Mouse (Mus musculus) neural tube, embryonic 12.5 days (tissue): ENCODE results near the gene Gadd45a. TPM values are rescaled to one million over a fixed set of nuclear protein-coding genes. Genes with fewer than 3 reads are reported as not detected.
"Not testable (repeated sequence)": the region's sequence is repeated elsewhere in the genome, so short reads cannot be mapped to it uniquely, and the experiment has no call there.

ENCODE experiments used
- ATAC-seq: fragments of 200-750 bp; cut with Nextera tagmentation; 2 replicates; pipeline ENCODE4 v1.8.0; 2017; ENCODE audit warnings: low read depth, mild to moderate bottlenecking, moderate TSS enrichment, moderate library complexity; ENCODE audit not compliant: low FRiP score
- H3K27ac ChIP-seq: fragments of 300-500 bp; sonication (generic); 2 replicates; pipeline ENCODE4 v1.5.1; 2016
- H3K27me3 ChIP-seq: fragments of 300-500 bp; sonication (generic); replicated peaks from 2 replicates; pipeline ENCODE4 v1.6.1; 2016; ENCODE audit warnings: mild to moderate bottlenecking
- H3K36me3 ChIP-seq: fragments of 300-500 bp; sonication (generic); 2 replicates; pipeline ENCODE4 v1.6.1; 2016; ENCODE audit warnings: mild to moderate bottlenecking
- H3K4me1 ChIP-seq: fragments of 300-500 bp; sonication (generic); 2 replicates; pipeline ENCODE4 v1.6.1; 2016
- H3K4me2 ChIP-seq: fragments of 300-500 bp; sonication (generic); replicated peaks from 2 replicates; pipeline ENCODE4 v1.6.1; 2016; ENCODE audit warnings: mild to moderate bottlenecking
- H3K4me3 ChIP-seq: fragments of 300-500 bp; sonication (generic); 2 replicates; pipeline ENCODE4 v1.5.1; 2016
- H3K9ac ChIP-seq: fragments of 300-500 bp; sonication (generic); 2 replicates; pipeline ENCODE4 v1.6.1; 2016; ENCODE audit warnings: mild to moderate bottlenecking
- H3K9me3 ChIP-seq: fragments of 300-500 bp; sonication (generic); 2 replicates; pipeline ENCODE4 v1.6.1; 2016; ENCODE audit warnings: mild to moderate bottlenecking
- WGBS: fragments of 180-500 bp; shearing (Covaris S2); methylation state at CpG from one replicate; pipeline ENCODE4 v1.1.7; 2016; 5-methylcytosine and 5-hydroxymethylcytosine counted together
- polyA plus RNA-seq: library from polyadenylated mRNA; unstranded; fragments of >200 nt; fragmentation: Nextera tagmentation; extraction: Ambion mirVana; gene quantifications from 2 replicates; pipeline ENCODE4 v1.2.1, GENCODE M21; 2016

Gadd45a gene
- polyA plus RNA-seq, 1 experiment from 2014 or later: 35.6 TPM

GRCm38 (mm10) chr6:67045424-67045823 is 8.2 kb upstream of the Gadd45a start:
- H3K4me1 ChIP-seq: peaks cover 7% of the 10 kb centered on the region; the same call in 1 of the 2 replicates
- WGBS: 94% methylated on average over 3 of the region's 3 CpGs

GRCm38 (mm10) chr6:67040904-67041410 is 3.7 kb upstream of the Gadd45a start:
- Histone ChIP-seq H3K4me3 (no peak overlapping the region), H3K9ac (no peak overlapping the region), H3K4me2 (no peak overlapping the region), H3K4me1 (peaks cover 1% of the 10 kb centered on the region; the same call in 1 of the 2 replicates), H3K36me3 (no peaks in the 10 kb centered on the region), H3K27ac (no peak overlapping the region), H3K9me3 (no peaks in the 10 kb centered on the region), H3K27me3 (no peaks in the 10 kb centered on the region)
- 67% methylated on average over 4 of the region's 4 CpGs for WGBS
- ATAC-seq: no peak

More at GRCm38 (mm10) chr6:67045424-67045823, 8.2 kb upstream of the Gadd45a start:
- Histone ChIP-seq H3K4me3 (no peak overlapping the region), H3K9me3 (no peaks in the 10 kb centered on the region), H3K27ac (no peak overlapping the region), H3K9ac (no peak overlapping the region), H3K27me3 (no peaks in the 10 kb centered on the region), H3K4me2 (no peak overlapping the region), H3K36me3 (no peaks in the 10 kb centered on the region)
- ATAC-seq: no peak

- Histone ChIP-seq H3K4me3 (no peak overlapping the region), H3K9me3 (no peaks in the 10 kb centered on the region), H3K36me3 (no peaks in the 10 kb centered on the region), H3K27ac (no peak overlapping the region), H3K9ac (no peak overlapping the region), H3K4me2 (no peak overlapping the region), H3K27me3 (no peaks in the 10 kb centered on the region), H3K4me1 (peaks cover 17% of the 10 kb centered on the region)
- WGBS: 98% methylated on average over 2 of the region's 3 CpGs
- no peak for ATAC-seq
Observed at GRCm38 (mm10) chr6:67038964-67039363, 1.7 kb upstream of the Gadd45a start.

- Histone ChIP-seq H3K27ac (peak overlapping the region; percentile 89), H3K4me2 (peak overlapping the region; percentile 71), H3K27me3 (no peaks in the 10 kb centered on the region), H3K4me1 (peaks cover 17% of the 10 kb centered on the region), H3K9ac (peak overlapping the region; percentile 77), H3K36me3 (no peaks in the 10 kb centered on the region), H3K4me3 (peak overlapping the region; percentile 71), H3K9me3 (no peaks in the 10 kb centered on the region)
- WGBS: under 1% methylated on average over 29 of the region's 29 CpGs
- ATAC-seq: peak; percentile 84
Observed at GRCm38 (mm10) chr6:67036356-67036811, 873 bp downstream of the Gadd45a start.

GRCm38 (mm10) chr6:67035388-67036299 is 1.6 kb downstream of the Gadd45a start:
- peaks cover 22% of the 10 kb centered on the region for H3K4me1 ChIP-seq
- H3K4me2 ChIP-seq: peak overlapping the region; percentile 71
- peak overlapping the region; percentile 77; the same call in 1 of the 2 replicates for H3K9ac ChIP-seq
- H3K36me3 ChIP-seq: no peaks in the 10 kb centered on the region
- H3K27ac ChIP-seq: no peak overlapping the region
- no peaks in the 10 kb centered on the region for H3K9me3 ChIP-seq
- H3K27me3 ChIP-seq: no peaks in the 10 kb centered on the region
- peak overlapping the region; percentile 71 for H3K4me3 ChIP-seq
- WGBS: 10% methylated on average over 19 of the region's 19 CpGs
- no peak for ATAC-seq

- H3K4me1 ChIP-seq: peaks cover 30% of the 10 kb centered on the region
- H3K9me3 ChIP-seq: no peaks in the 10 kb centered on the region
- H3K4me2 ChIP-seq: peak overlapping the region; percentile 45
- H3K9ac ChIP-seq: 0 out of 2 replicates have a peak overlapping the region, but pooled peaks have one; percentile 9
- no peaks in the 10 kb centered on the region for H3K36me3 ChIP-seq
- 53% methylated on average over 7 of the region's 7 CpGs for WGBS
- no peak overlapping the region for H3K27ac ChIP-seq
- H3K4me3 ChIP-seq: no peak overlapping the region; the same call in 1 of the 2 replicates
- ATAC-seq: no peak
- no peaks in the 10 kb centered on the region for H3K27me3 ChIP-seq
Observed at GRCm38 (mm10) chr6:67034331-67035130, 2.7 kb downstream of the Gadd45a start.

- no peaks in the 10 kb centered on the region for H3K36me3 ChIP-seq
- no peak overlapping the region for H3K4me3 ChIP-seq
- peaks cover 32% of the 10 kb centered on the region for H3K4me1 ChIP-seq
- H3K9me3 ChIP-seq: no peaks in the 10 kb centered on the region
- no peak for ATAC-seq
- no peak overlapping the region for H3K27ac ChIP-seq
- 73% methylated on average over 4 of the region's 4 CpGs for WGBS
- H3K9ac ChIP-seq: no peak overlapping the region
- H3K4me2 ChIP-seq: no peak overlapping the region
- H3K27me3 ChIP-seq: no peaks in the 10 kb centered on the region
Observed at GRCm38 (mm10) chr6:67033604-67034003, 3.7 kb downstream of the Gadd45a start.

GRCm38 (mm10) chr6:67032972-67033371 is 4.3 kb downstream of the Gadd45a start:
- H3K27me3 ChIP-seq, H3K9ac ChIP-seq, H3K9me3 ChIP-seq, H3K4me3 ChIP-seq, H3K27ac ChIP-seq, H3K36me3 ChIP-seq, H3K4me2 ChIP-seq, ATAC-seq: not testable (repeated sequence)
- 88% methylated on average over 3 of the region's 4 CpGs for WGBS
- H3K4me1 ChIP-seq: peaks cover 32% of the 10 kb centered on the region

- peaks cover 32% of the 10 kb centered on the region for H3K4me1 ChIP-seq
- H3K27me3 ChIP-seq, H3K4me2 ChIP-seq, H3K27ac ChIP-seq, H3K9ac ChIP-seq, H3K9me3 ChIP-seq, H3K4me3 ChIP-seq, H3K36me3 ChIP-seq, ATAC-seq: not testable (repeated sequence)
Observed at GRCm38 (mm10) chr6:67032551-67032950, 4.7 kb downstream of the Gadd45a start.

GRCm38 (mm10) chr6:67030846-67031245 is 6.4 kb downstream of the Gadd45a start:
- H3K9me3 ChIP-seq: no peaks in the 10 kb centered on the region
- H3K27ac ChIP-seq: no peak overlapping the region
- ATAC-seq: no peak
- H3K4me2 ChIP-seq: no peak overlapping the region
- WGBS: 36% methylated on average over 5 of the region's 5 CpGs
- no peaks in the 10 kb centered on the region for H3K36me3 ChIP-seq
- H3K4me3 ChIP-seq: no peak overlapping the region
- H3K4me1 ChIP-seq: peaks cover 29% of the 10 kb centered on the region
- H3K9ac ChIP-seq: no peak overlapping the region
- no peaks in the 10 kb centered on the region for H3K27me3 ChIP-seq

- Histone ChIP-seq H3K4me1 (peaks cover 25% of the 10 kb centered on the region), H3K9ac (no peak overlapping the region), H3K4me2 (no peak overlapping the region; the same call in 1 of the 2 replicates), H3K36me3 (no peaks in the 10 kb centered on the region), H3K27me3 (no peaks in the 10 kb centered on the region), H3K4me3 (no peak overlapping the region), H3K9me3 (no peaks in the 10 kb centered on the region), H3K27ac (no peak overlapping the region)
- 6% methylated on average over 2 of the region's 2 CpGs for WGBS
- ATAC-seq: no peak
Observed at GRCm38 (mm10) chr6:67030416-67030815, 6.8 kb downstream of the Gadd45a start.

GRCm38 (mm10) chr6:67029987-67030386 is 7.3 kb downstream of the Gadd45a start:
- no peak overlapping the region for H3K9ac ChIP-seq
- H3K27ac ChIP-seq: no peak overlapping the region
- ATAC-seq: no peak
- H3K27me3 ChIP-seq: no peaks in the 10 kb centered on the region
- no peak overlapping the region for H3K4me3 ChIP-seq
- H3K4me2 ChIP-seq: no peak overlapping the region
- peaks cover 22% of the 10 kb centered on the region for H3K4me1 ChIP-seq
- H3K36me3 ChIP-seq: no peaks in the 10 kb centered on the region
- 32% methylated on average over 3 of the region's 3 CpGs for WGBS
- H3K9me3 ChIP-seq: no peaks in the 10 kb centered on the region
